Mouse (Mus musculus): ENCODE results near the gene Kat8. TPM values are rescaled to one million over a fixed set of nuclear protein-coding genes. Genes with fewer than 3 reads are reported as not detected.
"Not testable (repeated sequence)": the region's sequence is repeated elsewhere in the genome, so short reads cannot be mapped to it uniquely, and the experiment has no call there.

The Kat8 gene
- polyA plus RNA-seq, 1 experiment = 17.9 TPM

DNA sequence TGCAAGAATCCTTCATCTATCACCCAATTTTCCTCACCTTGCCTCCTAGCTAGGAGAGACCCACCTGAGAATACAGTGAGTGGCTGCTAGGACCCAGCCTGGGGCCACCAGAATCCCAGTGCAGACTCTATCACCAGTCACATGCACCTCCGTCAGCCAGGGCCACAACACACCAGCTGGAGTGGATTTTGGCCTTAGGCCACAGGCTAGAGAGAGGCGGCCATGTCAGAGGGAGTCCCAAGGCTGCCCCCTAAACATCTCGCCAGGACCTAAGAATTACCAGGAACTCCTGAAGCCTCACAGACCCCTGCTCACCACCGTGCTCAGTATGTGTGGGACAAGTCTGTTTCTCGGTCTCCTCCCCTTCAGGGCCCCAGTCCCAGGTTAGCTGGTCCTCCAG is 21.8 kb downstream of the Kat8 start:
- Histone ChIP-seq H3K27ac (replicated peaks; ENCODE audit: low read depth, low read length) (no peak overlapping the region), H3K4me1 (ENCODE audit: control insufficient read depth, insufficient read depth, insufficient read length, low read length) (peaks cover 2% of the 10 kb centered on the region; the same call in 1 of the 2 replicates)

DNA sequence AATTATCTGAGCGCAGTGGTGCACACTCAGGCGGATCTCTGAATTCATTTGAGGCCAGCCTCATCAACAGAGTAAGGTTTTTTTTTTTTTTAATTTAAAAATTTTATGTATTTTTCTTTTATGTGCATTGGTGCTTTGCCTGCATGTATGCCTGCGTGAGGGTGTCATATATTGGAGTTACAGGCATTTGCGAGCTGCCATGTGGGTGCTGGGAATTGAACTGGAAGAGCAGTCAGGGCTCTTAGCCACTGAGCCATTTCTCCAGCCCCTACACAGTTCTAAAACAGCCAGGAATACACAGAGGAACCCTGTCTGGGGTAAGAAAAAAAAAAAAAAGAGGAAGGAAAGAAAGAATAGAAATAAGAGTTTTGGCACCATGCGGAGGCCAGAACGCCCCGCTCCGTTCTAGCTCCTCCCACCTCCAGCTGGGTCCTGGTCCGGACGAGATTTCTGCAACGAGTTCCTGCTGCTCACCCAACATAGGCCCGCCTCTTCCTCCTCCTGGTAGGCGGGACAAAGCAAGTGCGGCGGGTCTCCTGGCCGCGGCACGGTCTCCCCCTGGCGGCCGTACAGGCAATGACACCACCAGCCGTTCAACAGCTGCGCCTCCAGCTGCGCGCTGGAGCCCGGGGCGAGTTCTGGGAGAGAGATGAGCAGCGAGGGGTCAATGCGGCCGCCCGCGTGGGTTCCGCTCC is 22.9 kb downstream of the Kat8 start:
- Histone ChIP-seq H3K4me1 (ENCODE audit: control insufficient read depth, insufficient read depth, insufficient read length, low read length) (peaks cover 2% of the 10 kb centered on the region; the same call in 1 of the 2 replicates), H3K4me3 (ENCODE audit: insufficient read depth, low read depth, low read length) (peak overlapping the region; percentile 69)

More for the DNA sequence above, 21.8 kb downstream of the Kat8 start:
- H3K4me3 ChIP-seq (ENCODE audit: insufficient read depth, low read depth, low read length) = no peak overlapping the region

DNA sequence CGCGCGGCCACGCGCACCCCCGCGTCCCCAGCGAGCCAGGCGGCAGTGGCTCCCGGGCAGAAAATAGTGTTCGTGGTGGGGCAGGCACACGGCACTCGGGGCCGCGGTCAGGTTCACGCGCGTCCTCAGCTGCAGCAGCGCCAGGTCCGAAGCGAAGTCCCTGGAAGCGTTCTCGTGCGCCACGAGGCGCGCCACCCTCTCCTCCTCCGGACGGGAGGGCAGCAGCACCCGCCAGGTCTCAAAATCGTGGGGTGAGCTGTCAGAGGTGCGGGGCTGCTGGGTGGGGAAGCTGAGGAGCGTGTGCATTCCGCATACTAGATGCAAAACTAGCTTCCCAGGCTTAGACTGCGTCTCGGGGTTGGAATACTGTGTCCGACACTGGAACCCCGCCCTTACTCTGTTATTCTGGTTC is 23.4 kb downstream of the Kat8 start:
- H3K4me3 ChIP-seq (ENCODE audit: insufficient read depth, low read depth, low read length) = peak overlapping the region; percentile 69
- H3K4me1 ChIP-seq (ENCODE audit: control insufficient read depth, insufficient read depth, insufficient read length, low read length) = peaks cover 2% of the 10 kb centered on the region; the same call in 1 of the 2 replicates
- peak overlapping the region; percentile 14; the same call in 1 of the 2 replicates for H3K27ac ChIP-seq (replicated peaks; ENCODE audit: low read depth, low read length)

More for the DNA sequence above, 22.9 kb downstream of the Kat8 start:
- H3K27ac ChIP-seq (replicated peaks; ENCODE audit: low read depth, low read length) = peak overlapping the region; percentile 14

DNA sequence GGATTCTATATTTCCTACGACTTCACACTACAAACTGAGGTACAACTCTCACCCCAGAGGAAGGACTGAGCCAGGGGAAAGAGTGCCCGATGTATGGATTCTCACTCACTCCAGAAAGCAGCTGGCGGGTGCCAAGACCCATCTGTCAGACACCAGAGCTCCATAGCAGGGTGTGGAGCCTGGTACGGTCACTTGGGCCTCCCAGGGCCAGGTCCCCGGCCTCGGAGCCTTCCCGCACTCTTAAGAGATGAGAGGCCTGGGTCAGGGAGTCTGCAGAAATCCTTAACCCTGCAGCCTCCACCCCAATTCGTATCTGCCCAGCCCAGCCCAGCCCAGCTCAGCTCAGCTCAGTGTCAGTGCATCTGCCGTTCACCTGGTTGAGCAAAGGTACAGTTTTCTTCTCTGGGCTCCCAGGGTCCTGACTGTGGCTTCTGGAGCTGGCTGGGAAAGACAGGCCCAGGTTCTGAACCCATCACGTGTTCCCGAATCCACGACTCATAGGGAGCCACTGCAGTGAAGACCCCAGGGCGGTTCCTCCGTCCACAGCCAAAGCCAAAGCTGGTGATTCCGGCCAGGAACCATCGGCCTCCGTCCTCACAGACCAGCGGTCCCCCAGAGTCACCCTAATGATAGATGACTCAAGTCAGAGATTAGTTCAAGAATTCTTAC is 24.0 kb downstream of the Kat8 start:
- H3K27ac ChIP-seq (replicated peaks; ENCODE audit: low read depth, low read length) = no peak overlapping the region

DNA sequence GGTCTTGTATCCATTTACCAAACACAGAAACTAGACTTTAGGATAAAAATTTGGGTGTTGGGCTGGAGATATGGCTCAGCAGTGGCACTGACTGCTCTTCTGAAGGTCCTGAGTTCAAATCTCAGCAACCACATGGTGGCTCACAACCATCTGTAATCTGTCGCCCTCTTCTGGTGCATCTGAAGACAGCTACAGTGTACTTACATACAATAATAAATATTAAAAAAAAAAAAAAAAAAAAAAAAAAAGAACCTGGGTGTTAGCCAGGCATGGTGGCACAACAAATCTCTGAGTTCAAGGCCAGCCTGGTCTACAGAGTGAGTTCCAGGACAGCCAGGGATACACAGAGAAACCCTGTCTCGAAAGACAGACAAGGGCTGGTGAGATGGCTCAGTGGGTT is 29.8 kb downstream of the Kat8 start:
- not testable (repeated sequence) for H3K4me3 ChIP-seq (ENCODE audit: insufficient read depth, low read depth, low read length); H3K27ac ChIP-seq (replicated peaks; ENCODE audit: low read depth, low read length); H3K4me1 ChIP-seq (ENCODE audit: control insufficient read depth, insufficient read depth, insufficient read length, low read length)

More for the DNA sequence above, 24.0 kb downstream of the Kat8 start:
- Histone ChIP-seq H3K4me1 (ENCODE audit: control insufficient read depth, insufficient read depth, insufficient read length, low read length) (peaks cover 2% of the 10 kb centered on the region; the same call in 1 of the 2 replicates), H3K4me3 (ENCODE audit: insufficient read depth, low read depth, low read length) (peak overlapping the region; percentile 69)

DNA sequence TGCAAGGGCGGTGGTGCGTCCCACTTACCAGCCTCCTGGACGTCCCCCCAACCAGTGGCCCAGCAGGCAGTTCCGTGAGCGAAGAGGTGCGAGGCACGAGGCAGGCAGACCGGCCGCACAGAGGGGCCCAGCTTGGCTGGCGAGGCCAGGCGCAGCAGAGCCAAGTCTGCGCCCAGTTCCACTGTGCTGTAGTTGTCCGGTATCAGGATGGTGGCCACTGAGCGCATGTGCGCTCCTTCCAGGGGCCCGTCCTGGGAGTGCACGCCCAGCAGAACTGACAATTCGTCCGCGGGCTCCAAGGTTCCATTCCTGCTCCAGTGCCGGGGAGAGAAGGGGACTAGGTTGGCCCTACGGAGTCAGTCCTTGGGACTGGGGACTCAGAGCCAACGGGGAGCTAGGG is 32.3 kb downstream of the Kat8 start:
- Histone ChIP-seq H3K4me3 (ENCODE audit: insufficient read depth, low read depth, low read length) (peak overlapping the region; percentile 55), H3K27ac (replicated peaks; ENCODE audit: low read depth, low read length) (peak overlapping the region; percentile 67), H3K4me1 (ENCODE audit: control insufficient read depth, insufficient read depth, insufficient read length, low read length) (peaks cover 4% of the 10 kb centered on the region)

DNA sequence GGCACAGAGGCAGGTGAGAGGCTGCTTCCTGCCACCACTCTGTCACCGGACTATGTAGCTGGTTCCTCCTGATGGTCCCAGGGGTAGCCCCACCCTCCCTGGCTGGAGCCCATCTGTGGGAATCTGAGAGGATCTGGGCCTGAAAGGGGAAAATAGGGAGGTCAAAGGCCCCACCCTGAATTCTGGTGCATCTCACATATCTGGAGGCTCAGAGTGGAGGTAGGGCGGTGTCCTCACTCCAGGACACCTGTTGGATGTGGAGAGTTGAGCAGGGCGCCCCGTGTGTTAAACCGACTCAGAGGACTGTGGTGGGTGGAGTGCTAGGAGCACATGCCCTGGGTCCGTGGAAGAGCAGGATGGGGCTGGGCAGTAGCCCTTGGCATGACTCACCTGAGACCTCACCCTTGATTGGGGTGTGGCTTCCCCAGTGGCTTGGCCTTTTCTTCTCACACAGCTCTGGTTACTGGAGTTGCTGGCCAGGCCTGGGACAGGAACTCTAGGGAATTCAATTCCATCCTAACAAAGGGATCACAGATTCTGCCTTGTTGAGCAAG is 34.2 kb downstream of the Kat8 start, which contains the start of gene Prss36:
Gene Prss36, minus strand, starts transcription at position 256 of the 554 bp plus-strand sequence.
- Histone ChIP-seq H3K27ac (replicated peaks; ENCODE audit: low read depth, low read length) (no peak within 1 kb of the TSS), H3K4me3 (ENCODE audit: insufficient read depth, low read depth, low read length) (no peak within 1 kb of the TSS), H3K4me1 (ENCODE audit: control insufficient read depth, insufficient read depth, insufficient read length, low read length) (peaks cover 4% of the 10 kb centered on the region)

DNA sequence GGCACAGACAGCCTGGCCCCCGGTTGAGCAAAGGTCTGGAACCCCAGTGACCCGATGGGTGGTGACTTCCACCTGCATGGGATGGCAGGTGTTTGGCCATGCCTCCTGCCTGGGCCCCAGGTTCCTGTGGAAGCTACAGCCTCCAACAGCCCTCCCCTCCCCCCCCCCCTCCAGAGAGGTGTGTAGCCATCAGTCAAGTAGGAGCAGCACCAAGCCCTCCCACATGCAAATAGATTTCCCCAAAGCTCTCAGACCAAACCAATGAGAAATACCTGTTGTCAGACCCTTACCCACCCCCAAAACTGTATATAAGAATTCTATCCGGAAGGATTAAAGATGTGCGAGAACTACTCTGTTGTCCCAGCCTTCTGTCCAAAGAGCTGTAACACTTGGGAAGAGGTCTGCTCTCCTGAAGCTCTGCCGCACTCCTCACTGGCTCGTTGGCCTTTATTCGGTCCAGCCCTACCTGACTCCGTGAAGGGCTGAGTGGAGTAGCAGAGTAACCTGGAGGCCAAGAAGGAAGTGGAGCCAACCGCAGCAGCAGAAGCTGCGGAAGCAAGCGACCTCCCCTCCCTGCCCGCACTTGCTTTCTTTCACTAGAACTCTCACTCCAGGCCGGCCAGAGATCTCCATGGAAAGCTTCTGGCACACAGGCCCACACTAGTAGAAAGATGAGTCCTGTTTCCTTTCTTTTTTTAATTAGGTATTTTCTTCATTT is 40.7 kb downstream of the Kat8 start:
- Histone ChIP-seq H3K4me1 (ENCODE audit: control insufficient read depth, insufficient read depth, insufficient read length, low read length) (peaks cover 4% of the 10 kb centered on the region; the same call in 1 of the 2 replicates), H3K27ac (replicated peaks; ENCODE audit: low read depth, low read length) (no peak overlapping the region), H3K4me3 (ENCODE audit: insufficient read depth, low read depth, low read length) (no peak overlapping the region)

DNA sequence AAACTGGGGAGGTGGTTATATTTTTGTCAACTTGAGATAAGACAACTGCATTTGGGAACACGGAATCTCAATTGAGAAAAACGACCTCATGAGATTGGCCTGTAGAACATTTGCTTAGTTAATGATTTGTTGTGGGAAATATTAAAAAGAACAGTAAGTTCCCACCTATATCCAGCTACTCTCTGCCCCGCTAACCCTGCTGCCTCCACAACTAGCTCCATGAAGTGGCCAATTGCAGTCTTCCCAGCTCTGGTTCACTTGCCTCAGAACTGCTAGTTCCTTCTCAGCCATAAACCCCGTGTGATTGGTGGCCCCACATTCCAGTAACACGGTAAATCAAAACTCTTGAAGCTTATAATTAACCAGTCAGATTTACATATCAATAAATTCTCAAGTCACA is 47.0 kb downstream of the Kat8 start:
- Histone ChIP-seq H3K27ac (replicated peaks; ENCODE audit: low read depth, low read length) (no peak overlapping the region), H3K4me1 (ENCODE audit: control insufficient read depth, insufficient read depth, insufficient read length, low read length) (no peaks in the 10 kb centered on the region), H3K4me3 (ENCODE audit: insufficient read depth, low read depth, low read length) (no peak overlapping the region)

DNA sequence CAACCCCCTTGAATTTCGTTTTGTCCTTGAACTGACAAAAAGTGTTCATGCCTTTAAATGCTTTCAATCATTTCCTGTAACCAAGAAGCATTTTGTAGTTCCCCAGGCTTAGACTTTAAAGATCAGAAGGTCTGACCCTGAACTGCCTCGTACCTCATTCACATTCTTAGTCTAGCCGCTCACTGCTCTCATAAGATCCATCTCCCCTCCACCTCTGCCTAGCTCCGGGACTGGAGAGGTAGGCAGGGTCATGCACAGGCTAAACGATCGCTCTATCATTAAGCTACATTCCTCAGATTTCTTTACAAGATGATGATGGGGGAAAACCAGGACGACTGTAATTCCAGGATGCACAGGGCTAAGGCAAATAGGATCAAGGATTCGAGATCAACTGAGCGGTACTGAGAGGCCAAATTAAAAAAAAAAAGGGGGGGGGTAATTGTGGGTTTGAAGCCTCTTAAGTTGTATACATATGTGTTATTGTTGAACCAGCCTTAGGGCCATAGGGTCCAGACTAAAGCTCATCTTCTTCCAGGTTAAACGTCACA is 54.1 kb downstream of the Kat8 start:
- Histone ChIP-seq H3K4me3 (ENCODE audit: insufficient read depth, low read depth, low read length) (peak overlapping the region; percentile 99), H3K4me1 (ENCODE audit: control insufficient read depth, insufficient read depth, insufficient read length, low read length) (peaks cover 4% of the 10 kb centered on the region; the same call in 1 of the 2 replicates)

DNA sequence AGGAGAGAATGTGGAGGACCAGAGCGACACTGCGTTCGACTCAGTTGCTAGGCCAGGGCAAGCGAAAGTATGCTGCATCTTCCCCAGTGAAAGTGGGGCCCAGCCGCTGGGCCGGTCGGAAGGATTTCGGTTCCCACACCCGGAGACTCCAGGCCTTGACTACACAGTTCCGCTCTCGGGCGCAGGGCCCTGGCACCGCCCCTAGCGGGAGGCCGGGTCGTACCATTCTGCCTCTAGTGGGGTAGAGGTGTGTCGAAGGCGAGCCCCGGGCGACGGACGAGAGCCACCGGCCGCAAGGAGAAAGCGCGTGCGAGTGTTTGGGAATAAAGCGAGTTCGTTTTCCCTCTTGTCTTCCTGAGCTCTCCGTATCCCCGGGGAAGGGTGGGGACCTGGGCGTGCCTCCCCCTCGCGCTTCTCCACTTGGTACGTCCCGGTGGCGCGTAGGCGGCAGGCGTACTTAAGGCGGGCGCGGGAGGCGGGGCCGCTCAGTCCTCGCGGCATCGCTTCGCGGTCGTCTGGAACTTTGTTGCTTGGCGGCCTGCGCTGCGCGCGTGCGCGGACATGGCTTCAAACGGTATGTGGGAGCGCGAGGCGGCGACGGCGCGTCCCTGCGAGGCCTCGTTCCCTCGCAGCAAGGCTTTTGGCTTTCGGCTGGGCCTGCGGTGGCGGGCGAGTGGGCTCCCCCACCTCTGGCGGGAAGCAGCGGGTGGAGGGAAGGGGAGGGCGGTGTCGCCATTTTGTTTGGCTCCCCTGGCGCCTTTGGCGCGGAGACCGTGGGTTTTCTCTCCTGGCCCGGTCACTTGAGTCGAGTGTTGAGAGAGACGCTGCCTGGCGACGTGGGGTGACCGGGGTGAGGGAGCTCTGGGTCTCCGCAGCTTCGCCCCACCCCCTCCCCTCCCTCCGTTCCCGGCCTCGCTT is 54.9 kb downstream of the Kat8 start, which contains the start of gene Fus:
Gene Fus, plus strand, starts transcription at position 454 of the 918 bp plus-strand sequence.
- H3K4me3 ChIP-seq (ENCODE audit: insufficient read depth, low read depth, low read length) = peak within 1 kb of the TSS; percentile 99

More for the DNA sequence above, 54.1 kb downstream of the Kat8 start:
- peak overlapping the region; percentile 93 for H3K27ac ChIP-seq (replicated peaks; ENCODE audit: low read depth, low read length)

DNA sequence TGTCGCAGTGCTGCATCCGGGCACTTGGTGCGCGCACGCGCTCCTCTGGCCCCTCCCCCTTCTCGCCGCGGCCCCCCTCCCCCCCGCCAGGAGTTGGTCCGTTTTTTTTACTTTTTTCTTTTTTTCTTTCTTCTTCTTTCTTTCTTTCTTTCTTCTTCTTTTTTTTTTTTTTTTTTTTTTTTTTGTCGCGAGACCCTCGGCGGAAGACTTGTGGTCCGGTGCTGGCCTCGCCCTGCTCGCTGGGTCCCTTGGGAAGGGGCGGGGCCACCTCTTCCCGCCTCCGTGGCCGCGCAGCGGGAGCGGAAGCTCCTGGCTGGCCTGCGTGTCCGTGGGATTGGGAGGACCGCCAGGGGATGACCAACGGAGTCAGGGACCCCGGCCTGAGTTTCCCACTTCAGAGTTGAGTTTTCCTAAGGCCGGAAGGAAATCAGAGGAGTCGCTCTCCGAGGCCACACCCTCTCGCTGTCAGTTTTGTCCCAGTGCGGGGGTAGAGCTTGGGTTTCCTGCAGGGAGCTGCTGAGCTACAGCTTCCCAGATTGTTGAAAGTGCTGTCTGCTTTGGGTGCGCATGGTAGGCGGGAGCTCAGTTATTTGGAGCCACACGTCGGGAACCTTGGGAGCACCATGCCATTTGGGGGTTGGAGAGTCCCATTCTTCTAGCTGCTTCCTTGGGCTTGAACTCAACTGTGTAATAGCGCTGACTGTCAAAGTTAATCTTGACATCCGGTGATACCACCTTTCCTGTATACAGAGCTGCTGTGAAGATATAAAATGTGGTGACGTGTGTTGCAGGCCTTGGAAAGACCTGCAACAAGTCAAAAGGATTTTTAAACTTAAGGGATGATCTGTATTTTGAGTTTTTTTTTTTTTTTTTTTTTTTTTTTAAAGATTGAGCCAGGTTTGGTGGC is 55.9 kb downstream of the Kat8 start:
- peak overlapping the region; percentile 99 for H3K4me3 ChIP-seq (ENCODE audit: insufficient read depth, low read depth, low read length)
- peak overlapping the region; percentile 96 for H3K27ac ChIP-seq (replicated peaks; ENCODE audit: low read depth, low read length)
- H3K4me1 ChIP-seq (ENCODE audit: control insufficient read depth, insufficient read depth, insufficient read length, low read length) = peaks cover 4% of the 10 kb centered on the region; the same call in 1 of the 2 replicates

More for the DNA sequence above, 54.9 kb downstream of the Kat8 start, which contains the start of gene Fus:
- H3K4me1 ChIP-seq (ENCODE audit: control insufficient read depth, insufficient read depth, insufficient read length, low read length) = peaks cover 4% of the 10 kb centered on the region; the same call in 1 of the 2 replicates
- H3K27ac ChIP-seq (replicated peaks; ENCODE audit: low read depth, low read length) = peak within 1 kb of the TSS; percentile 99

DNA sequence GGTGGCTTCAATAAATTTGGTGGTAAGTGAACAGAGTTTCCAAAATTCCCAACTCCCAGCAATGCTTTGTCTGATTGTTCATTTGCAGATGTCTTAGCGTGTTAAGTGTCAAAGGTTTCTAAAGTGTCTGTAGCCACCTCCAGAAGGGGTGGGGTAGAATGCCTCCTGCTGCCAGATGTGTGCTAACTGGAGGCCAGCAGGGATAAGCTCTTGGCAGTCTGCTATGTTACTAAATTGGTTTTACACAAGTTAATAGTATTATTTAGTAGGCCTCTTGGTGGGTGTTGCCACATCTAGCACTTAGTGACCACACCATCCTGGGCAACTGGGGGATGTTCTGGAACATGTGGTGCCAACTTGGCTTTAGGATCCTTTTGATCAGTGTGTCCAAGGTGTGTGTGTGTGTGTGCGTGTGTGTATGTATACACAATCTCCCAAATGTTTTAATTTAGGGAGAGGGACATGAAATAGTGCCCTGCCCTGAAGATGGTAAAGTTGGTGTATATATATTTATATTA is 62.2 kb downstream of the Kat8 start:
- H3K4me3 ChIP-seq (ENCODE audit: insufficient read depth, low read depth, low read length) = no peak overlapping the region
- no peak overlapping the region for H3K27ac ChIP-seq (replicated peaks; ENCODE audit: low read depth, low read length)
- H3K4me1 ChIP-seq (ENCODE audit: control insufficient read depth, insufficient read depth, insufficient read length, low read length) = no peaks in the 10 kb centered on the region; the same call in 1 of the 2 replicates

All from brown adipose tissue, adult 24 weeks (tissue).